Mouse (Mus musculus) MEL (cell line): ENCODE data around the gene Fam160a1. TPM values are rescaled to one million over a fixed set of nuclear protein-coding genes. Genes with fewer than 3 reads are reported as not detected.

ENCODE experiments used
- DNase-seq: peaks from one replicate; pipeline ENCODE4 v3.0.0; 2011; ENCODE audit warnings: low read depth, low spot score
- H3K27ac ChIP-seq: 2 replicates; pipeline ENCODE4 v1.5.1; 2012; ENCODE audit warnings: low read depth, mild to moderate bottlenecking, control low read depth, low read length, moderate library complexity; ENCODE audit not compliant: control insufficient read depth
- H3K27me3 ChIP-seq, 2 experiments: fragments of 150-350 bp in 1 of 2; sonication (generic) in 1 of 2; 2 replicates each; pipeline ENCODE4 v1.6.1; 2012; ENCODE audit warnings: low read length in 2 of 2, mild to moderate bottlenecking in 2 of 2, improper control_type of control experiment in 1 of 2, moderate library complexity in 1 of 2; ENCODE audit not compliant: insufficient read depth in 2 of 2, control insufficient read depth in 1 of 2
- H3K36me3 ChIP-seq, 2 experiments: 2 replicates each; pipeline ENCODE4 v1.6.1; 2012 to 2014; ENCODE audit warnings: low read length in 2 of 2, improper control_type of control experiment in 1 of 2, inconsistent platforms in 1 of 2, mild to moderate bottlenecking in 1 of 2; ENCODE audit not compliant: insufficient read depth in 2 of 2, control insufficient read depth in 1 of 2
- H3K4me1 ChIP-seq, 2 experiments: fragments of 150-350 bp in 1 of 2; sonication (generic) in 1 of 2; 2 replicates each; pipeline ENCODE4 v1.6.1; 2012; ENCODE audit warnings: low read length in 2 of 2, improper control_type of control experiment in 1 of 2, mild to moderate bottlenecking in 1 of 2; ENCODE audit not compliant: insufficient read depth in 2 of 2, control insufficient read depth in 1 of 2
- H3K4me3 ChIP-seq, 2 experiments: fragments of 150-350 bp in 1 of 2; sonication (generic) in 1 of 2; 2 replicates each; pipeline ENCODE4 v1.5.1; 2012; ENCODE audit warnings: low read depth in 2 of 2, low read length in 2 of 2, mild to moderate bottlenecking in 2 of 2, moderate library complexity in 2 of 2, control low read depth in 1 of 2, improper control_type of control experiment in 1 of 2; ENCODE audit not compliant: control insufficient read depth in 1 of 2, insufficient read depth in 1 of 2
- H3K79me2 ChIP-seq: 2 replicates; pipeline ENCODE4 v1.6.1; 2012; ENCODE audit warnings: mild to moderate bottlenecking, low read length, moderate library complexity; ENCODE audit not compliant: control insufficient read depth, poor library complexity, insufficient read depth
- H3K9ac ChIP-seq: 2 replicates; pipeline ENCODE4 v1.6.1; 2012; ENCODE audit warnings: low read depth, mild to moderate bottlenecking, control low read depth, low read length, moderate library complexity; ENCODE audit not compliant: control insufficient read depth, poor library complexity, severe bottlenecking
- H3K9me3 ChIP-seq: fragments of 150-350 bp; sonication (generic); replicated peaks from 2 replicates; pipeline ENCODE4 v1.6.1; 2012; ENCODE audit warnings: mild to moderate bottlenecking, low read length, improper control_type of control experiment, moderate library complexity; ENCODE audit not compliant: insufficient read depth
- CHD1 ChIP-seq: IDR thresholded peaks from 2 replicates; pipeline ENCODE4 v1.6.1; 2012; ENCODE audit warnings: low read depth, mild to moderate bottlenecking, inconsistent platforms, low read length, improper control_type of control experiment
- EP300 ChIP-seq, 2 experiments: IDR thresholded peaks; 2 replicates each; pipeline ENCODE4 v1.6.1; 2011; ENCODE audit warnings: improper control_type of control experiment in 2 of 2, low read length in 2 of 2, low read depth in 1 of 2, mild to moderate bottlenecking in 1 of 2
- GATA1 ChIP-seq: IDR thresholded peaks from 2 replicates; pipeline ENCODE4 v1.6.1; 2011; ENCODE audit warnings: low read depth, low read length, improper control_type of control experiment
- JUND ChIP-seq: IDR thresholded peaks from 2 replicates; pipeline ENCODE4 v1.6.1; 2011; ENCODE audit warnings: low read depth, mild to moderate bottlenecking, improper control_type of control experiment, low read length
- KAT2A ChIP-seq: conservative IDR thresholded peaks from 2 replicates; pipeline ENCODE4 v1.6.1; 2012; ENCODE audit warnings: low read depth, low read length, improper control_type of control experiment, inconsistent platforms
- MAZ ChIP-seq: IDR thresholded peaks from 2 replicates; pipeline ENCODE4 v1.6.1; 2012; ENCODE audit warnings: low read depth, mild to moderate bottlenecking, inconsistent platforms, low read length, improper control_type of control experiment
- MEF2A ChIP-seq: IDR thresholded peaks from 2 replicates; pipeline ENCODE4 v1.6.1; 2014; ENCODE audit warnings: low read depth, mild to moderate bottlenecking, inconsistent platforms, low read length, improper control_type of control experiment; ENCODE audit not compliant: poor library complexity, insufficient replicate concordance, severe bottlenecking; ENCODE audit errors: extremely low read depth
- MXI1 ChIP-seq: IDR thresholded peaks from 2 replicates; pipeline ENCODE4 v1.6.1; 2011; ENCODE audit warnings: mild to moderate bottlenecking, low read depth, low read length, improper control_type of control experiment
- NELFE ChIP-seq: IDR thresholded peaks from 2 replicates; pipeline ENCODE4 v1.6.1; 2011; ENCODE audit warnings: low read depth, low read length, improper control_type of control experiment
- NRF1 ChIP-seq: IDR thresholded peaks from 2 replicates; pipeline ENCODE4 v1.6.1; 2014; ENCODE audit warnings: low read depth, mild to moderate bottlenecking, inconsistent platforms, low read length, improper control_type of control experiment, moderate library complexity; ENCODE audit not compliant: poor library complexity, insufficient read depth, severe bottlenecking
- POLR2A ChIP-seq, 2 experiments: IDR thresholded peaks; 2 replicates each; pipeline ENCODE4 v1.6.1; 2011 to 2012; ENCODE audit warnings: low read length in 2 of 2, mild to moderate bottlenecking in 2 of 2, control low read depth in 1 of 2, improper control_type of control experiment in 1 of 2, low read depth in 1 of 2, moderate library complexity in 1 of 2; ENCODE audit not compliant: control insufficient read depth in 1 of 2, insufficient read depth in 1 of 2, poor library complexity in 1 of 2
- POLR2AphosphoS2 ChIP-seq: IDR thresholded peaks from 2 replicates; pipeline ENCODE4 v1.6.1; 2011; ENCODE audit warnings: low read length, improper control_type of control experiment
- POLR2AphosphoS5 ChIP-seq: IDR thresholded peaks from 2 replicates; pipeline ENCODE4 v1.6.1; 2012; ENCODE audit warnings: low read depth, borderline replicate concordance, mild to moderate bottlenecking, inconsistent platforms, low read length, moderate library complexity, mixed read lengths
- TCF12 ChIP-seq: IDR thresholded peaks from 2 replicates; pipeline ENCODE4 v1.6.1; 2014; ENCODE audit warnings: low read depth, mild to moderate bottlenecking, inconsistent platforms, low read length, improper control_type of control experiment, moderate library complexity
- UBTF ChIP-seq: IDR thresholded peaks from 2 replicates; pipeline ENCODE4 v1.6.1; 2012; ENCODE audit warnings: low read depth, mild to moderate bottlenecking, inconsistent platforms, low read length, improper control_type of control experiment, moderate library complexity, borderline replicate concordance; ENCODE audit not compliant: insufficient read depth
- ZC3H11A ChIP-seq: IDR thresholded peaks from 2 replicates; pipeline ENCODE4 v1.6.1; 2012; ENCODE audit warnings: low read depth, mild to moderate bottlenecking, inconsistent platforms, low read length, improper control_type of control experiment
- ZMIZ1 ChIP-seq: IDR thresholded peaks from 2 replicates; pipeline ENCODE4 v1.6.1; 2012; ENCODE audit warnings: low read depth, mild to moderate bottlenecking, inconsistent platforms, low read length, improper control_type of control experiment, moderate library complexity
- ZNF384 ChIP-seq: IDR thresholded peaks from 2 replicates; pipeline ENCODE4 v1.6.1; 2012; ENCODE audit warnings: low read depth, mild to moderate bottlenecking, inconsistent platforms, low read length, improper control_type of control experiment
- polyA plus RNA-seq, 2 experiments: library from polyadenylated mRNA; stranded (reverse) in 1 of 2; unstranded in 1 of 2; fragments of >175 nt in 1 of 2; fragments of >200 nt in 1 of 2; gene quantifications; 2 replicates each; pipeline versions ENCODE4 v1.2.1 to v1.2.4; 2012; ENCODE audit warnings: low replicate concordance in 2 of 2, low read depth in 1 of 2; ENCODE audit not compliant: insufficient read length in 2 of 2, insufficient read depth in 1 of 2, missing spikeins in 1 of 2
- total RNA-seq: library from RNA; depleted of rRNA; stranded (reverse); fragments of 300-350 nt; gene quantifications from 2 replicates; pipeline ENCODE4 v1.2.3, GENCODE M21; 2012

Gene Fam160a1
- total and polyA plus RNA-seq, 3 experiments, result not detected

GRCm38 (mm10) chr3:85813101-85814014 lies 3.7 kb downstream of the Fam160a1 start:
- Histone ChIP-seq H3K9me3 (no peaks in the 10 kb centered on the region), H3K79me2 (no peaks in the 10 kb centered on the region), H3K9ac (no peak overlapping the region), H3K27me3 (no peaks in the 10 kb centered on the region), H3K27ac (no peak overlapping the region), H3K4me3 (no peak overlapping the region), H3K4me1 (no peaks in the 10 kb centered on the region), H3K36me3 (no peaks in the 10 kb centered on the region)
- TF ChIP-seq UBTF (no peak), POLR2AphosphoS5 (no peak), MEF2A (no peak), MAZ (no peak)
- no peak for DNase-seq

- Histone ChIP-seq H3K9ac (no peak overlapping the region), H3K4me3 (no peak overlapping the region), H3K9me3 (no peaks in the 10 kb centered on the region), H3K27me3 (no peaks in the 10 kb centered on the region)
- DNase-seq, result no peak
- no peak for TF ChIP-seq MAZ
- TF ChIP-seq GATA1, result no peak
- TF ChIP-seq NELFE, result no peak
- TF ChIP-seq ZC3H11A, result no peak
- TF ChIP-seq JUND, result no peak
- TF ChIP-seq NRF1, result no peak
- TF ChIP-seq POLR2A (IDR thresholded peaks at IDR 0.05; ENCODE audit: control insufficient read depth in 1 of 2, insufficient read depth in 1 of 2, low read depth in 1 of 2, low read length in 2 of 2, poor library complexity in 1 of 2), result no peak
- TF ChIP-seq ZNF384, result no peak
- no peak for TF ChIP-seq ZMIZ1
- TF ChIP-seq CHD1, result no peak
- no peak for TF ChIP-seq MEF2A
- TF ChIP-seq MXI1, result no peak
- TF ChIP-seq TCF12, result no peak
- no peak for TF ChIP-seq POLR2AphosphoS2
- TF ChIP-seq EP300 (IDR thresholded peaks at IDR 0.05; ENCODE audit: low read depth in 1 of 2, low read length in 2 of 2), result no peak
- TF ChIP-seq KAT2A, result no peak
- TF ChIP-seq, all 39 proteins: peak for 0
- Histone ChIP-seq H3K27ac (no peak overlapping the region), H3K79me2 (no peaks in the 10 kb centered on the region), H3K4me1 (no peaks in the 10 kb centered on the region), H3K36me3 (no peaks in the 10 kb centered on the region)
These were observed 5.1 kb downstream of the Fam160a1 start for GRCm38 (mm10) chr3:85812010-85812409.
